Mouse (Mus musculus) heart, adult 9 months (tissue): ENCODE measurements around the gene Dexi.

Source experiments
- DNase-seq, 2 experiments: peaks; one replicate each; pipeline ENCODE4 v3.0.0; 2022; ENCODE audit warnings: low spot score in 2 of 2

The Dexi gene

GRCm38 (mm10) chr16:10540763-10541597, 1.9 kb downstream of the Dexi start:
- no peak for DNase-seq

DNA sequence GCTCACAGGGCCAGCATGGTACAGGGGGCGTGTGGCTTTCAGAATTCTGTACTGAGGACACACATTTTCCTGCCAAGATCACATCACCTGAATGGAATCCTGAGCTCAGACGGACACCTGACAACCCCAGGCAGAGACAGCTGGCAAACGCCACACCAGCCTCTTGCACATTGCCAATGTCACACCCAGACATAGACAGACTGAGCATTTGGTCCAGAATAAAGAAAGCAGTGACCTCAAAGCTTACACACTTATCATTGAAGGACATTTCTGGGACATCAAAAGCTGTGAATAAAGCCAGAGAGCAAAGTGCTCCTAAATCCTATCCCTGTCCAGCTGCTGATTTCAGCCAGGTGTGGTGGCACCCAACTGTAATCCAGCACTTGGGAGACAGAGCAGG, 5.9 kb downstream of the Dexi start:
- DNase-seq, result no peak

DNA sequence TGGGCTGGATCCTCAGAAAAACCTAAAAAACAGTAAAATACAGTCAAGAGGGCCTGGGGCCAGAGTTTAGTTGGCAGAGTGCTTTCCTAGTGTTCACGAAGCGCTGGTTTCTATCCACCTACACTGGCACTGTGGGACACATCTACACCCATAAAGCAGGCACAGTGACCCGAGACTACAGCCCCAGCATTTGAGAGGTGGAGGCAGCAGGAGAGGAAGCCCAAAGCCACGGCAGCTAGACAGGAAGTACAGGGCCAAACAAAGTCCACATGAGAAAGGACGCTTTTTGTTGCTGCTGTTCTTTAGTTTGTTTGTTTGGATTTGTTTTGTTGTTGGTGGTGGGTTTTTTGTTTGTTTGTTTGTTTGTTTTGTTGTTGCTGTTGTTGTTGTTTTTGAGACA, 6.5 kb downstream of the Dexi start:
- DNase-seq, result no peak

GRCm38 (mm10) chr16:10534567-10534966, 8.3 kb downstream of the Dexi start:
- no peak for DNase-seq

DNA sequence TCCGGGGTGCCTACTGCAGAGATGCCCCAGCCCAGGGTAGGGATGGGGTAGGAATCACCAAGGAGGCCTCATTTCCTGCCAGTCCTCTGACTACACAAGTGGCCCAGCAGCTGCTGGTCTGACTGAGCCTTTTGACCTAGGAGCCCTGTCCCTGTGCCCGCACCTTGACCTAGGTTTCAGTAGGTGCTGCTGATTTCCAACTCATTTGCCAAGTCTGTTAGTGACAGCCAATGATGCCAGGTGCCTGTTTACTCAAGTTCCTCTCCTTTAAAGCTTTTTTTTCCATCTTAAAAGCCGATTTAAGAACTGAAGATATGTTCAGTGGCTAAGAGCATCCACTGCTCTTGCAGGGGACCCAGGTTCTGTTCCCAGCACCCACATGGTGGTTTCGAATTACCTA, 9.1 kb downstream of the Dexi start:
- no peak for DNase-seq

DNA sequence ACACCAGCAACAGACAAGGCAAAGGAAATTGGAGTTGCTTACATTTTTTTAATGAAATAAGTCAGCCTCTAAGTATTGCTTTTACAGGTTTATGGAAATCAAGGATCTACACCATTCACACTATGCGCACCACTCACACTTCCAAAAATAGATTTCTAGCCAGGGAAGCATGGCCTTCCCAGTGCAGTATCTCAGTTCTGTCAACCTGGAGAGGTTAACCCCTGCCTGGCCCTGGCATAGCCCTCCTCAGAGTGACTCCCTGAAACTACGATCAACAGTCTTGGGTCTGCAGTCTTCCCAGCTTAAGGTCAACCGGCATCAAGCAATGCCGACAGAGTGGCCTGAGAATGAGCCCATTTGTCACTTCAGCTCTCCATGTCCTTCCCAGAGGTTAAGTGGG, 12.7 kb downstream of the Dexi start:
- no peak for DNase-seq

- no peak for DNase-seq
These were observed 14.5 kb downstream of the Dexi start for GRCm38 (mm10) chr16:10528382-10528781.

GRCm38 (mm10) chr16:10527046-10527644, 15.7 kb downstream of the Dexi start:
- DNase-seq, result no peak

DNA sequence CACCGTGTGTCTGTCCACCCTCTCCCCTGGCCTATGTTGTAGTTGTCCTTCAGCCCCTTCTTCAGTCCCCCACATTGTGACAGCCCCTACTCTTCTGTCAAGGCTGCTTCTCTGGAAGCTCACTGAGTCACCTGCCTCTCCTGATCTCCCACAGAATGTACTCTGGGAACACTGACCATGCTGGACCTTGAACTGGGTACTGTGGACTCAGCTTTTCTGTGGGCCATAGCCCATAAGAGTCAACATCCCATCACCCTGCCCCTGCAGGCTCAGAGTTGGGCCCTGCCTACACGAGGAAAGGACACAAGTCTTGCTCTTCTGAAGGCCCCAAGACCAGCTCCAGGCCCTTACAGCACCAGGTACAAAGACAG, 17.3 kb downstream of the Dexi start:
- DNase-seq, result no peak

GRCm38 (mm10) chr16:10524866-10525609, 17.8 kb downstream of the Dexi start:
- DNase-seq, result no peak

- DNase-seq, result no peak
These were observed 19.2 kb downstream of the Dexi start for GRCm38 (mm10) chr16:10523650-10524049.

DNA sequence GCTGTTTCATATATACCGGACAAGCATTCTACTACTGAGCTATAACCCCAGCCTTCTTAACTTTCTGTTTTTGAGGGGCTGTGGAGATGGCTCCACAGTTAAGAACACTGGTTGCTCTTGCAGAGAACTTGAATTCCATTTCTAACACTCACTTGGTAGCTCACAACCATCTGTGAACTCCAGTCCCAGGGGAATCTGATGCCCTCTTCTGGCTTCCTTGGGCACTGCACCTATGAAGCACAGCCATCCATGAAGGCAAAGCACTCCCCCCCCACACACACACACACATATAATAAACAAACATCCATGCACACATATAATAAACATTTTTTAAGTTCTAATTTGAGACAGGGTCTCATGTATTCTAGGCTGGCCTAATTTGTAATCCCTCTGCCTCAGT, 20.0 kb downstream of the Dexi start:
- DNase-seq, result peak in 1 of 2 experiments; percentile 50

- DNase-seq, result peak; percentile 56 to 68
These were observed 21.8 kb downstream of the Dexi start for GRCm38 (mm10) chr16:10520908-10521614.

GRCm38 (mm10) chr16:10518030-10518429, 24.8 kb downstream of the Dexi start:
- no peak for DNase-seq

DNA sequence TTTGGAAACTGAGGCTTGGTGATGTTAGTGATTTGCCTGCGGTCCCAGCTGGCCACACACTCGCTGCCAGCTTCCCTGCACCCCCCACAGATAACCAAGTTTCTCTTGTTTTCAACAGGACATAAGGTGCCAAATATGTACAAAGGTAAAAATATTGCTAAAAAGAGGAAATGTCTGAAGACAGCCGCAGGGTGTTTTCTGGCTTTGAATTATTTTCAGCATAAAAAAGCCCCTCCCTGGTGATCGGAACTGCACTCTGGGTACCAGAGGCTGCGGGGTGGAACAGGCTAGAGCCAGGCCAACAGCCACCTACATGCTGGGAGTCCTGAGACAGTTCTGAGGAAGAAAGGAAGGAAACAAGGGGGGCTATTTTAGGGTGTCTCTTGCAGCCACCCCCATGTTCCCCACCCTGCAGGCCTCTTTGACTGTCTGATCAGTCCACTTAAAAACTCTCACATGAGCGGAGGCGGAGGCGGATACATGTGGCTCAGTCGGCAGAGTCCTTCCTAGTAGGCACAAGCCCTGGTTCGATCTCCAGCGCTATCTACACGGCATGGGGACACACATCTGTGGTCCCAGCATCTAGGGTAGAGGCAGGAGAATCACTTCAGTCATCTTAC, 26.8 kb downstream of the Dexi start:
- DNase-seq, result no peak

GRCm38 (mm10) chr16:10511134-10511520, 31.7 kb downstream of the Dexi start:
- DNase-seq, result no peak

DNA sequence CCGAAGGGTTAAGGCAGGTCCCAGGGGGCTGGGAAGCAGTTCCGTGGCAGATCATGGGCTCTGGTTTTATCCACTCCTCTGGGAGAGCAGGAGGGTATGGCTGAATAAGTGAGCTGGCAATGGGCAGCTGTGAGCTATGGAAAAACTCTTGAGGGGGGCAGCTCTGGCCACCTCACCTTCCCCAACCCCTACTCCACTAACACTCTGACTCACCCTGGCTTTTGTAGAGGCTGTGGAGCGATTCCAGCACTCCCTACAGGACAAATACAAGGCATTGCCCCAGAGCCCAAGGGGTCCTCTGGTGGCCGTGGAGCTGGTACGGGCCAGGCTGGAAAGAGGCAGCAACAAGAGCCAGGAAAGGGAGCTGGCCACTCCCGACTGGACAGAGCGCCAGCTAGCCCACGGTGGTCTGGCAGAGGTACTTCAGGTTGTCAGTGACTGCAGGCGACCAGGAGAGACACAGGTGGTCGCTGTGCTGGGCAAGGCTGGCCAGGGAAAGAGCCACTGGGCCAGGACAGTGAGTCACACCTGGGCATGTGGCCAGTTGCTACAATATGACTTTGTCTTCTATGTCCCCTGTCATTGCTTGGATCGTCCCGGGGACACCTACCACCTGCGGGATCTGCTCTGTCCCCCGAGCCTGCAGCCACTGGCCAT, 32.2 kb downstream of the Dexi start:
- peak in 1 of 2 experiments; percentile 21 for DNase-seq

DNA sequence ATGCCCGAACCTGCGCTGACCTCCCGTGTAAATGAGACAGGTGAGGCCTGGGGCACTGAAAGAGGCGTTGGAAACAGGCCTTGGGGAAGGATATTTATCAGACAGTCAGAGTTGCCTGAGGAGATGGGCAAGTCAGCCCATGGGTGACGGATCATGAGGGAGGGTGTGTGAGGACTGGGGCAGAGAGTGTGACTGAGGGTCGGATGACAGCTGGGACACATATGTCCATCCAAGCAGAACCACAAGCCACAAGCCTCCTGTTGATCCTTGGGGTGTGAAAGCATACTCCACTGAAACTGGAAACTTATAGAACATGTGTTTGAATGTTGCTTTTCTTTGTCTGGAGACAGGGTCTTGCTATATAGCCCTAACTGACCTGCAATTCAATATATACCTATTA, 34.2 kb downstream of the Dexi start:
- no peak for DNase-seq

- no peak for DNase-seq
These were observed 35.4 kb downstream of the Dexi start for GRCm38 (mm10) chr16:10507445-10507844.

DNA sequence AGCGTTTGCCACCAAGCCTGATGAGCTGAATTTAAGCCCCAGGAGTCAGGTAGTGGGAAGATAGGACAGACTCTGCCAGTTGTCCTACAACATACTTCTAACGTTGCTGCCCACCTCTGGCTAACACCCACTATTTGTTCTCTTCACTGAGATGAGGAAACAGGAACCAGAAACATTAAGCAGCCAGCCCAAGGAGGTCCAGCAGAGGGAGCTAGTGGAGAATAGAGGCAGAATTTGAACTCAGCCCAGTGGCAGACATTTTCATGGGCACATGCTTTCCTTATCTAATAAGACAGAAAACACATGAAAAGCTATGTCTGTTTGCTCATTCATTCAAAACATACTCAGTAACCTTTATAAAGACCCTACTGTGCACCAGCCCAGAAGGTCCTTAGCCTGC, 39.8 kb downstream of the Dexi start:
- no peak for DNase-seq

GRCm38 (mm10) chr16:10501865-10502264, 41.0 kb downstream of the Dexi start:
- DNase-seq, result no peak
